8 mouse cellular contexts compared by ENCODE assay signal in the genomic region with DNA sequence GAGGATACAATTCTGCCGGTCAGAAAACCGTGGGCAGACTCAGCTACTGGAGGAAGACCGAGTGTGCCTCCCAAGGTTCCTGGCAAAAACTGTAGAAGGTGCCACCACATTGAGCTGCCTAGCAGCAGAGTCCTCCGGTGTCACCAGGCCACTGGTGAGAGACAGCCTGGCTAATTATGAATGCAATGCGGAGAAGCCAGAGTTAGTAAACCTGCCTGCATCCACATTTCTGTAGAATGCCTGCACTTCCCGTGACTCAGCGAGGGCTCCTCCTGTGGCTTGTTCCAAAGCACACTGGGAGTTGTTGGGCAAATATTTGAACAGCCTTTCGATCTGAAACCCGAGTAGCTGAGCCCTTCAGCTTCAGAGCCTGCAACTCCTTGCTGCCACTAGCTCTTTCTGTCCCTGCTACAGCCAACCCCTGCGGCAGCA. TPM values are rescaled to one million over a fixed set of nuclear protein-coding genes. Genes with fewer than 3 reads are reported as not detected.
A peak's percentile ranks its signal among the peaks of the same experiment; 100 is the strongest.
DNase-seq lines count a peak whose midpoint lies in the region; ATAC-seq lines count a peak whose summit lies in the region.

No protein-coding gene starts in this region.

- H3K27ac ChIP-seq in liver, embryonic 13.5 days = peak overlapping the region; percentile 71

- 15% methylated on average over 10 of the region's 10 CpGs for WGBS in liver, embryonic 13.5 days (ENCODE audit: insufficient replicate concordance)

- peak; percentile 60 for ATAC-seq in liver, embryonic 13.5 days (ENCODE audit: low read depth)
- ATAC-seq in erythroblast, adult 5-6 weeks (replicated peaks; ENCODE audit: low FRiP score, poor library complexity, severe bottlenecking) = no peak

- peak overlapping the region; percentile 42 for H3K9ac ChIP-seq in liver, embryonic 13.5 days

- intact Hi-C loops in gastrocnemius, postnatal 36 days (cut with DNase I) = no loop called here

- H3K4me2 ChIP-seq in liver, embryonic 13.5 days = peak overlapping the region; percentile 59

- H3K4me3 ChIP-seq in liver, embryonic 13.5 days (replicated peaks) = peak overlapping the region; percentile 21

- H3K27me3 ChIP-seq in liver, embryonic 13.5 days = no peaks in the 10 kb centered on the region

- no peaks in the 10 kb centered on the region for H3K9me3 ChIP-seq in liver, embryonic 13.5 days (replicated peaks)

- DNase-seq in right cerebral cortex, adult 18-20 months = peak; percentile 24
- no peak for DNase-seq in right cerebral cortex, postnatal 4 days
- peak; percentile 66 to 83 for DNase-seq in cerebellum, postnatal 14 days
- DNase-seq in gastrocnemius, postnatal 36 days = peak; percentile 27 to 47
- peak; percentile 40 for DNase-seq in kidney, adult 18-20 months
- no peak for DNase-seq in liver, embryonic 13.5 days
- peak; percentile 31 for DNase-seq in neural tube, embryonic 10.5 days (ENCODE audit: extremely low spot score, low spot score)

- no peaks in the 10 kb centered on the region for H3K36me3 ChIP-seq in liver, embryonic 13.5 days

- peaks cover 49% of the 10 kb centered on the region for H3K4me1 ChIP-seq in liver, embryonic 13.5 days (replicated peaks)

RNA-seq across cellular contexts. Expression of a gene that starts 45.6 kb away (rescaled TPM):
- total RNA-seq in gastrocnemius, postnatal 36 days (2021) = 1 to 10 TPM; 3.1 to 3.8 TPM
- 16.7 and 17.5 TPM in 2 replicates for polyA plus RNA-seq in liver, embryonic 13.5 days (2015; fragmentation: Nextera tagmentation; extraction: Ambion mirVana)
- total RNA-seq in erythroblast, adult 5-6 weeks (2015; ENCODE audit: low replicate concordance) = 2.3 and 16.3 TPM in 2 replicates
- 0.42 and 0.51 TPM in 2 replicates for total RNA-seq in erythroblast, adult 5-6 weeks (2017; ENCODE audit: low replicate concordance)

Comparison
In these comparisons a context has a peak if more than half of its experiments do, and no peak if none do; other contexts are left out.
1. DNase-seq: peak in right cerebral cortex, adult 18-20 months (single experiment), cerebellum, postnatal 14 days (2 of 2), gastrocnemius, postnatal 36 days (2 of 2), kidney, adult 18-20 months (single experiment) and neural tube, embryonic 10.5 days (single experiment); none in right cerebral cortex, postnatal 4 days (single experiment) and liver, embryonic 13.5 days (single experiment).